Mouse (Mus musculus): Measurements from ENCODE around the gene Bysl.

GRCm38 (mm10) chr17:47557179-47557578 is 54.1 kb downstream of the Bysl start:
- TF ChIP-seq POLR2A (IDR thresholded peaks at IDR 0.05; ENCODE audit: insufficient read depth, low read depth, low read length): no peak
- TF ChIP-seq EP300 (IDR thresholded peaks at IDR 0.05; ENCODE audit: insufficient read depth, low read depth, low read length): no peak
